Mouse (Mus musculus): ENCODE measurements at regions not wholly inside any gene's neighbourhood (a gene's known extent, or its start where the extent isn't known, plus 50 kb on each side); places are given as distances from the start of the nearest gene placed in this dataset.

GRCm38 (mm10) chr15:93711150-93711784 is 115.6 kb upstream of the Prickle1 start:
- no peak for DNase-seq (ENCODE audit: low spot score in 2 of 2)

- no peak for DNase-seq (ENCODE audit: low spot score in 2 of 2)
Observed at GRCm38 (mm10) chr15:93710493-93711149, 114.9 kb upstream of the Prickle1 start.

GRCm38 (mm10) chr15:93706366-93706930 is 110.8 kb upstream of the Prickle1 start:
- DNase-seq (ENCODE audit: low spot score in 2 of 2), result no peak

GRCm38 (mm10) chr15:93705651-93706050 is 110.0 kb upstream of the Prickle1 start:
- no peak for DNase-seq (ENCODE audit: low spot score in 2 of 2)

- no peak for DNase-seq (ENCODE audit: low spot score in 2 of 2)
Observed at GRCm38 (mm10) chr15:93705109-93705508, 109.4 kb upstream of the Prickle1 start.

- no peak for DNase-seq (ENCODE audit: low spot score in 2 of 2)
Observed at GRCm38 (mm10) chr15:93701017-93701416, 105.3 kb upstream of the Prickle1 start.

- DNase-seq (ENCODE audit: low spot score in 2 of 2), result no peak
Observed at GRCm38 (mm10) chr15:93699971-93700370, 104.3 kb upstream of the Prickle1 start.

GRCm38 (mm10) chr15:93698182-93698822 is 102.6 kb upstream of the Prickle1 start:
- no peak for DNase-seq (ENCODE audit: low spot score in 2 of 2)

- no peak for DNase-seq (ENCODE audit: low spot score in 2 of 2)
Observed at GRCm38 (mm10) chr15:93690717-93691116, 95.0 kb upstream of the Prickle1 start.

GRCm38 (mm10) chr15:93690011-93690410 is 94.3 kb upstream of the Prickle1 start:
- no peak for DNase-seq (ENCODE audit: low spot score in 2 of 2)

- DNase-seq (ENCODE audit: low spot score in 2 of 2), result no peak
Observed at GRCm38 (mm10) chr15:93686385-93686784, 90.7 kb upstream of the Prickle1 start.

GRCm38 (mm10) chr15:93681602-93682001 is 85.9 kb upstream of the Prickle1 start:
- DNase-seq (ENCODE audit: low spot score in 2 of 2), result no peak

- no peak for DNase-seq (ENCODE audit: low spot score in 2 of 2)
Observed at GRCm38 (mm10) chr15:93675624-93676023, 79.9 kb upstream of the Prickle1 start.

GRCm38 (mm10) chr15:93673976-93674375 is 78.3 kb upstream of the Prickle1 start:
- no peak for DNase-seq (ENCODE audit: low spot score in 2 of 2)

GRCm38 (mm10) chr15:93663876-93664275 is 68.2 kb upstream of the Prickle1 start:
- no peak for DNase-seq (ENCODE audit: low spot score in 2 of 2)

GRCm38 (mm10) chr15:93662601-93663000 is 66.9 kb upstream of the Prickle1 start:
- no peak for DNase-seq (ENCODE audit: low spot score in 2 of 2)

- DNase-seq (ENCODE audit: low spot score in 2 of 2), result no peak
Observed at GRCm38 (mm10) chr15:93661801-93662200, 66.1 kb upstream of the Prickle1 start.

- no peak for DNase-seq (ENCODE audit: low spot score in 2 of 2)
Observed at GRCm38 (mm10) chr15:93660952-93661648, 65.4 kb upstream of the Prickle1 start.

GRCm38 (mm10) chr15:93657171-93657570 is 61.5 kb upstream of the Prickle1 start:
- no peak for DNase-seq (ENCODE audit: low spot score in 2 of 2)

GRCm38 (mm10) chr15:93656713-93657112 is 61.0 kb upstream of the Prickle1 start:
- DNase-seq (ENCODE audit: low spot score in 2 of 2), result no peak

GRCm38 (mm10) chr15:93655743-93656142 is 60.1 kb upstream of the Prickle1 start:
- no peak for DNase-seq (ENCODE audit: low spot score in 2 of 2)

- DNase-seq (ENCODE audit: low spot score in 2 of 2), result no peak
Observed at GRCm38 (mm10) chr15:93655243-93655642, 59.6 kb upstream of the Prickle1 start.

All from adrenal gland, postnatal 4 days (tissue).